In genomic region chr15:98934217-98934839, GRCm38 (mm10) we compare ENCODE assay signal across 8 mouse cellular contexts. TPM values are rescaled to one million over a fixed set of nuclear protein-coding genes. Genes with fewer than 3 reads are reported as not detected.
DNase-seq lines count a peak whose midpoint lies in the region; ATAC-seq and TF ChIP-seq lines count a peak whose summit lies in the region.

TSS of gene Tuba1b (minus strand) at chr15:98934565.

- peak within 1 kb of the TSS; percentile 86 for H3K27ac ChIP-seq in bone marrow, adult 2 months (ENCODE audit: control insufficient read depth, insufficient read depth, low read depth, low read length, poor library complexity)
- peak within 1 kb of the TSS; percentile 98 for H3K27ac ChIP-seq in embryonic facial prominence, embryonic 14.5 days (replicated peaks; ENCODE audit: low read depth, low read length)
- H3K27ac ChIP-seq in limb, embryonic 13.5 days, result peak within 1 kb of the TSS; percentile 99
- peak within 1 kb of the TSS; percentile 99 for H3K27ac ChIP-seq in midbrain, embryonic 15.5 days

- TF ChIP-seq POLR2A in bone marrow, adult 2 months (IDR thresholded peaks at IDR 0.05; ENCODE audit: borderline replicate concordance, control insufficient read depth, low read depth, low read length), result peak; percentile 84

- no peak for TF ChIP-seq CTCF in bone marrow, adult 2 months (IDR thresholded peaks at IDR 0.05; ENCODE audit: control insufficient read depth, insufficient read depth, low read length)

- H3K27me3 ChIP-seq in embryonic facial prominence, embryonic 14.5 days (replicated peaks; ENCODE audit: control insufficient read depth, insufficient read depth, low read length), result no peaks in the 10 kb centered on the region
- no peaks in the 10 kb centered on the region for H3K27me3 ChIP-seq in limb, embryonic 13.5 days
- no peaks in the 10 kb centered on the region for H3K27me3 ChIP-seq in midbrain, embryonic 15.5 days (replicated peaks)

- peak; percentile 92 for DNase-seq in A20 (ENCODE audit: low read depth, low spot score)
- peak; percentile 98 for DNase-seq in embryonic facial prominence, embryonic 14.5 days (ENCODE audit: low spot score)
- peak; percentile 88 for DNase-seq in heart, adult 8-10 months (ENCODE audit: low spot score)
- peak; percentile 92 for DNase-seq in kidney, adult 9 months
- DNase-seq in spleen, adult 18-20 months, result peak; percentile 89

- H3K4me2 ChIP-seq in embryonic facial prominence, embryonic 14.5 days (ENCODE audit: low read depth, low read length), result peak within 1 kb of the TSS; percentile 98
- H3K4me2 ChIP-seq in limb, embryonic 13.5 days (replicated peaks), result peak within 1 kb of the TSS; percentile 85
- peak within 1 kb of the TSS; percentile 85 for H3K4me2 ChIP-seq in midbrain, embryonic 15.5 days

- H3K9ac ChIP-seq in embryonic facial prominence, embryonic 14.5 days (ENCODE audit: low read depth, low read length), result peak within 1 kb of the TSS; percentile 93
- peak within 1 kb of the TSS; percentile 96 for H3K9ac ChIP-seq in limb, embryonic 13.5 days
- H3K9ac ChIP-seq in midbrain, embryonic 15.5 days, result peak within 1 kb of the TSS; percentile 96

- peaks cover 9% of the 10 kb centered on the region for H3K36me3 ChIP-seq in embryonic facial prominence, embryonic 14.5 days (ENCODE audit: control insufficient read depth, insufficient read depth, low read length)
- H3K36me3 ChIP-seq in limb, embryonic 13.5 days, result peaks cover 10% of the 10 kb centered on the region
- H3K36me3 ChIP-seq in midbrain, embryonic 15.5 days (replicated peaks), result peaks cover 5% of the 10 kb centered on the region; the same call in 1 of the 2 replicates

- no peaks in the 10 kb centered on the region for H3K9me3 ChIP-seq in embryonic facial prominence, embryonic 14.5 days (ENCODE audit: control insufficient read depth, low read length)
- H3K9me3 ChIP-seq in limb, embryonic 13.5 days, result no peaks in the 10 kb centered on the region
- H3K9me3 ChIP-seq in midbrain, embryonic 15.5 days, result no peaks in the 10 kb centered on the region

- H3K4me3 ChIP-seq in bone marrow, adult 2 months (replicated peaks; ENCODE audit: control insufficient read depth, low read depth, low read length), result peak within 1 kb of the TSS; percentile 97
- H3K4me3 ChIP-seq in embryonic facial prominence, embryonic 14.5 days (ENCODE audit: low read depth, low read length), result peak within 1 kb of the TSS; percentile 77
- H3K4me3 ChIP-seq in limb, embryonic 13.5 days, result peak within 1 kb of the TSS; percentile 78
- peak within 1 kb of the TSS; percentile 89 for H3K4me3 ChIP-seq in midbrain, embryonic 15.5 days

- ATAC-seq in embryonic facial prominence, embryonic 14.5 days (ENCODE audit: low read depth), result peak; percentile 93
- ATAC-seq in limb, embryonic 13.5 days (ENCODE audit: low FRiP score, low read depth), result peak; percentile 96
- ATAC-seq in midbrain, embryonic 15.5 days (replicated peaks), result peak; percentile 97

- no peaks in the 10 kb centered on the region; the same call in 1 of the 2 replicates for H3K4me1 ChIP-seq in bone marrow, adult 2 months (ENCODE audit: control insufficient read depth, insufficient read depth, low read length)
- peaks cover 10% of the 10 kb centered on the region for H3K4me1 ChIP-seq in embryonic facial prominence, embryonic 14.5 days (ENCODE audit: control insufficient read depth, insufficient read depth, low read length)
- peaks cover 22% of the 10 kb centered on the region for H3K4me1 ChIP-seq in limb, embryonic 13.5 days
- H3K4me1 ChIP-seq in midbrain, embryonic 15.5 days, result peaks cover 25% of the 10 kb centered on the region

- WGBS in bone marrow, adult 2 months, result under 1% methylated on average over 58 of the region's 58 CpGs
- 4% methylated on average over 34 of the region's 58 CpGs for WGBS in embryonic facial prominence, embryonic 14.5 days
- WGBS in limb, embryonic 13.5 days, result under 1% methylated on average over 54 of the region's 58 CpGs
- WGBS in midbrain, embryonic 15.5 days, result under 1% methylated on average over 54 of the region's 58 CpGs

RNA-seq across cellular contexts. Expression of gene Tuba1b, which starts in this region (rescaled TPM):
- 812 and 942 TPM in 2 replicates for polyA plus RNA-seq in bone marrow, adult 2 months (2011; ENCODE audit: insufficient read depth, insufficient read length, low replicate concordance, missing spikeins)
- polyA plus RNA-seq in embryonic facial prominence, embryonic 14.5 days (2014; fragmentation: Nextera tagmentation; extraction: Ambion mirVana), result 1,523 and 1,643 TPM in 2 replicates
- 100 to 1,000 TPM; 106 to 156 (median 115) TPM for total RNA-seq in heart, adult 8-10 months (2022)
- 1,632 and 1,683 TPM in 2 replicates for polyA plus RNA-seq in limb, embryonic 13.5 days (2015; fragmentation: Nextera tagmentation; extraction: Ambion mirVana)
- 1,136 and 1,188 TPM in 2 replicates for polyA plus RNA-seq in midbrain, embryonic 15.5 days (2015; fragmentation: Nextera tagmentation; extraction: Ambion mirVana)

Comparison
In these comparisons a context has a peak if more than half of its experiments do, and no peak if none do; other contexts are left out.
1. Peak in every context shown above with its lines: DNase-seq, ATAC-seq, H3K4me3 ChIP-seq and H3K27ac ChIP-seq.